Mouse (Mus musculus) ES-E14 (cell line): Measurements from ENCODE around the gene Dst.

ENCODE experiments used
- CHD2 ChIP-seq: IDR thresholded peaks from 2 replicates; pipeline ENCODE4 v1.6.1; 2014; ENCODE audit warnings: mild to moderate bottlenecking, low read depth, low read length, inconsistent platforms
- HCFC1 ChIP-seq: IDR thresholded peaks from 2 replicates; pipeline ENCODE4 v1.6.1; 2012; ENCODE audit warnings: low read length, inconsistent platforms, borderline replicate concordance; ENCODE audit not compliant: insufficient read depth
- MAFK ChIP-seq: IDR thresholded peaks from 2 replicates; pipeline ENCODE4 v1.6.1; 2014; ENCODE audit warnings: mild to moderate bottlenecking, low read depth, low read length, inconsistent platforms; ENCODE audit not compliant: insufficient read depth
- ZC3H11A ChIP-seq: IDR thresholded peaks from 2 replicates; pipeline ENCODE4 v1.6.1; 2012; ENCODE audit warnings: low read depth, mild to moderate bottlenecking, inconsistent platforms, low read length, borderline replicate concordance
- ZNF384 ChIP-seq: IDR thresholded peaks from 2 replicates; pipeline ENCODE4 v1.6.1; 2012; ENCODE audit warnings: low read depth, low read length, inconsistent platforms

DNA sequence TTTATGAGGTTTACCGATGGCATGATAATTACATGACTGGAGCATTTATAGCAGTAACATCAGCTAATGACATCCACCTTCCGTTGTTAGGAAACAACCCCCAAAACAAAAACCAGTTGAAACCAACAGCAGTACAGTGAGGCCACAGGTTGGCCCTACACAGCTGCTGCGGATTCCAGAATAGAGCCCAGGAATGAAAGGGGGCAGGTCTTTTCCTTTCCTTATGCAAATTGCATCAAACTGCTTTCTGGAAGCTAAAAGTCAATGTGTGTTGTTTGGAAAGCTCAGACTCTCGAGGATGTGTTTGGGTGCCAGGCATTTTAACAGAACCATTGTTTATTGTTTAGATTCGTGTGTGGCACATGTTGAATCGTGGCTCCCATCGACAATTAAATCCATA, 248.0 kb downstream of the Dst start:
- no peak for TF ChIP-seq MAFK
- TF ChIP-seq ZC3H11A, result no peak
- TF ChIP-seq HCFC1, result no peak
- no peak for TF ChIP-seq ZNF384
- TF ChIP-seq CHD2, result no peak
